8 mouse cellular contexts compared by ENCODE assay signal in genomic region chr2:58667991-58668390, GRCm38 (mm10).
DNase-seq lines count a peak whose midpoint lies in the region; ATAC-seq and TF ChIP-seq lines count a peak whose summit lies in the region.

No protein-coding gene starts in this region.

- ATAC-seq in activated CD4-positive, CD25-positive, alpha-beta regulatory T cell, adult 4 months, result no peak

- H3K4me3 ChIP-seq in E14TG2a.4 (replicated peaks; ENCODE audit: low read length), result no peak overlapping the region
- no peak overlapping the region for H3K4me3 ChIP-seq in cortical plate, adult 2 months (ENCODE audit: insufficient read depth, low read length)

- H3K27me3 ChIP-seq in E14TG2a.4 (ENCODE audit: insufficient read depth, low read length), result no peaks in the 10 kb centered on the region

- DNase-seq in adipocyte (ENCODE audit: low spot score), result peak; percentile 84
- peak; percentile 25 to 44 for DNase-seq in gastrocnemius, postnatal 36 days
- DNase-seq in kidney, postnatal 14 days, result peak; percentile 71
- DNase-seq in lung, adult 18-20 months, result peak; percentile 39 to 49
- DNase-seq in ovary, postnatal 36 days (ENCODE audit: low spot score), result peak; percentile 47

- no peak overlapping the region for H3K27ac ChIP-seq in cortical plate, adult 2 months (ENCODE audit: insufficient read depth, low read length)

- no peaks in the 10 kb centered on the region for H3K36me3 ChIP-seq in E14TG2a.4 (ENCODE audit: insufficient read depth, low read length)

- intact Hi-C loops in gastrocnemius, postnatal 36 days (cut with DNase I), result loop anchor here (2.0 to 10.0 kb wide), 4 partner anchors 101 to 613 kb away; partner anchors contain the start of genes Acvr1 and Upp2

- peaks cover 25% of the 10 kb centered on the region for H3K9me3 ChIP-seq in E14TG2a.4 (ENCODE audit: low read length)

- TF ChIP-seq CTCF in E14TG2a.4 (conservative IDR thresholded peaks at IDR 0.05; ENCODE audit: low read length), result peak; percentile 51
- TF ChIP-seq CTCF in cortical plate, adult 2 months (IDR thresholded peaks at IDR 0.05; ENCODE audit: extremely low read depth, insufficient read depth, low read length), result peak; percentile 97

- TF ChIP-seq POLR2A in cortical plate, adult 2 months (IDR thresholded peaks at IDR 0.05; ENCODE audit: extremely low read depth, insufficient read depth, low read length), result no peak

- peaks cover 7% of the 10 kb centered on the region for H3K4me1 ChIP-seq in E14TG2a.4 (replicated peaks; ENCODE audit: low read depth, low read length)
- no peaks in the 10 kb centered on the region for H3K4me1 ChIP-seq in cortical plate, adult 2 months (ENCODE audit: control insufficient read depth, insufficient read depth, low read length)
